Mouse (Mus musculus) right cerebral cortex, postnatal 10 days (tissue): ENCODE measurements at regions not wholly inside any gene's neighbourhood (a gene's known extent, or its start where the extent isn't known, plus 50 kb on each side); places are given as distances from the start of the nearest gene placed in this dataset.

Experiments
- DNase-seq, 2 experiments: peaks; one replicate each; pipeline ENCODE4 v3.0.0; 2021; ENCODE audit warnings: low spot score in 2 of 2

GRCm38 (mm10) chr12:52368034-52368433 is 135.7 kb upstream of the Arhgap5 start:
- no peak for DNase-seq

DNA sequence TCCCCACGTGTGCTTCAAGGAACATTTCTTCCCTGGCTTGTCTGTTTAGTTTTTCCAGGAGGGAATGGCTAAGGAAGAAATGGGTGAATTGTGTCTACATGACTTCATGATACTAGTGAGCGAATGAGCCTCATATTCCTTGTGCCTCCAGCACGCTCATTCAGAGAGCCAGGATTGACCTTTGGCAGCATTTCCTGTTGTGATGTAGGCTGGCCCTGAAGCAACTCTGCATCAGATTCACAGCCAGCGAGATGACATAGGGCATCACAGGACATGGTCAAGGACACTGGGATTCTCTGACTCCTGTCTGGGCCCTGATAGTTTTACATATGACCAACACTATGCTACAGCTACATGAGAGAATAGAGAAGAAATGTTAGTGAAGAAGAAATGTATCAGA is 135.3 kb upstream of the Arhgap5 start:
- no peak for DNase-seq

DNA sequence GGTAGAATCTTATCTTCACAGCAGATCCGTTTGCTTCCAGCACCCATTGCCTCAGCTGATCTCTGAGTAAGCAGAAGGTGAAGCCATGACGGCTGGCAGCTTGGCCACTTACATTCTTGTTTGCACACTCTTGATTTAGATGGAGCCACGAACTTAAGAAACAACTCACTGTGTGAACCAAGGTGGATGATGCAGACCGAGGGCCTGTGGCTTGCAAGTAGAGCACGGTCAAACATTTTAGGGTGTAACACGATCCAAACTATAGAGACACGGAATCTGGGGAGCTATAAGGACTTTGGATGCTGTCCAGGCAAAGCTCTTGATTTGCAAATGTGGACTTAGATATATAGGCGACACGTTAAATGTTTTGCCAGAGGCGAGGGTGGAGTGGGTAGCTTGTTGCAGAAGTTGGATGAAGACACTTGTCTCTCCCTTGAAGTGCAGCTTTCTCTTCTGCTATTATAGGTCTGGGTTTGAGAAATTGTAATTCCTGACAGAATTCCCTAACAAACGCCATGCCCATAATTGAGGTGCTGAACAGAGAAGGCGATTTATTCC is 133.5 kb upstream of the Arhgap5 start:
- DNase-seq: no peak

DNA sequence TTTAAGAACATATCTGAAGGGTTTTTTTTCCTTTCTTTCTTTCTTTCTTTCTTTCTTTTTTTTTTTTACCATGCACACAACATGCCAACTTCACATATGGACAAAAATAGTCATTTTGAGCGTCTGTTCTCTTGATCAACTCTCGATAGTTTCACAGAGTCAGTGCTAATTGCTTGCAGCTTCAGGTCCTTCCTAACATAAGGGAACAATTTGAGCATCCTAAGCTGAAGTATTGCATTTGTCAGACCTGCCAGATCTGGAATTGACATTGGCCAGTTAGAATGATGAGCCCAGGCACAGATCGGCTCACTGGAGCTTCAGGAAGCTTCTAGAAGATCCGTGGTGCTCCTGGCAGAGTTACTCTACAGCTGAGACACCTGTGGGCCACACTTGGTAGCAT is 128.7 kb upstream of the Arhgap5 start:
- DNase-seq: no peak

DNA sequence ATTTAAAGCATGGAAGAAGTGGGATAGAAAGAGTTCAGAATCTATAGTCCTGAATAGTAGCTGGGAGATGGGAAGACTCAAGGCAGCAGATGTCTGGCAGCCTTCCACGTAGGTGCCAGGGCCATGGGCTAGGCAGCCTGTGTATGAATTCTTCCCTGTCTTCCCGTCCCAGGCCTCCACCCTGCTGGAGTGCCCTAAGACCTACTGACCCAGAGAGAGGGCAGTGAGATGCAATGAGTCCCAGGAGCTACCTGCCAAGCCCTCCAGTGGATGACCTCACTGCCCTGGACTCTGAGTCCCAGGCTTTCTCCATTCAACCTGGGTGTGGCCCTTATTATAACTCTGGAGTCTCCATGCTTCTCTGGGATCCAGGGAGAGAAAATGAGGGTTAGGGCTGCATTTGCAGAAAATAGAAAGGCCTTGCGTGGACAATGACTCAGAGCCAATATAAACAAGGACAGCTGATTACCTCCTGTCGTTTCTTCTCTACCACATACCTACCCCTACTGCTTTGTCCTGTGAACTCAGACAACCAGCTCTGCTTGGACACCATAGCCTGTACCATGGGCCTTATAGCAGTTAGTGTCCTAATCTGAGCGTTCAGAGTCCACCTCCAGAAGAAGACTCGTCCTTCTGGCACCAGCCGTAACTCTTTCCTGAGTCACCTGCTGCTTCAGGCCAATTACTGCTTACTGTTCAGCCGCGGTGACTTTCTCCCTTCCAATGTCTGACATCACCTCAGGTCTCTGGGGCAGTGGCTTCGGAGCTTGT is 126.9 kb upstream of the Arhgap5 start:
- DNase-seq: no peak

DNA sequence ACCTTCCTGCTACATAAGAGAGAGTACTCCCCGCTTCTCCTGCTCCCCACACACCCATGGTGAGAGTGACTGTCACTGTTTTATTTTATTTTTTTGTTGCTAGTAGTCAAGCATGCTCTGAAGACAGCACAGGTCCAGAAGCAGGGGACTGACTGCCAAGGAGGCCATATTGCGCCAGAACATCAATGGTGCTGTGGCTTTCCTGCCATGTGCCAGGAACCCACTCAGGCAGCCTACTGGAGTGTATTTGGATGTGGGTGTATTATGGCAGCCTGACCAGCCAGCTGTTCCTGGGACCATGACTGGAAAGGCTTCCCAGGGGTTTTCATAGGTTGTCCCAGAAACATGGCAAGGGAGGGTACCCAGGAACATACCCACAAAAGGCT is 126.3 kb upstream of the Arhgap5 start:
- DNase-seq: no peak

- no peak for DNase-seq
Measured at GRCm38 (mm10) chr12:52379245-52379644, 124.5 kb upstream of the Arhgap5 start.

GRCm38 (mm10) chr12:52379960-52380359 is 123.8 kb upstream of the Arhgap5 start:
- no peak for DNase-seq

DNA sequence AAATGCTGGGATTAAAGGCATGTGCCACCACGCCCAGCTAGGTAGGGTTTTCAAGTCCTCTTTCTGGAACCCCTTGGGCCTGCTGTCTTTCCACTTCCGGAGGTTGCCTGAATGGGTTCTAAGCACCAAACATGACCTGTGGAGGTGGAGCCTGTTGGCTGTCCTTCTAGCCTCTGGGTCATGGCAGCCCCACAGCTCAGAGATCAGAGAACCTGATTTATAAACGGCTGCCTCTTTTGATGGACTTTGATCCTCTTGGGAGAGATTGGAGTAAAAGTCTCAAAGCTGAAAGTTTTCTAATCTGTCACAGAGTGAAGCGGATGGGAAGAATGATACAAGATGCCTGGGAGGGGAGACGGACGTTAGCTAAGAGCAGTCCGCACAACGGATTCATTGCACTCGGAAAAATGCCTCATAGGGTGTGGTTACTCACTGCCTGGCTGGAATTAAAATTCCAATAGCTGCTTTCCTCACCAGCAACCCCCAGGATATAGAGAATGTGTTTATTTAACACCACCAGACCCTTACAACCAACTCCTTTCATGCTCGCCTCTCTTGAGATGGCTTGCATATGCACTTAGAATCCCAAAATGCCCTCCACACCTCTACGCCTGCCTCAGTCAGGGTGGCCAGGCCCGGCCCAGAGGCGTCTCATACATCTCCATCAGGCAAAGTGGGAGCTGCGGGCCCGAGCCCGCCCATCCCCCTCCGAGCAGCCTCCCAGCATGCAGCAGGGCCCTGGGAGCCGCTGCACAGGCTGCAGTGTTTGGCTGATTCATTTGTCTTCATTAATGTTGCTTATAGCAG is 122.4 kb upstream of the Arhgap5 start:
- DNase-seq: no peak

DNA sequence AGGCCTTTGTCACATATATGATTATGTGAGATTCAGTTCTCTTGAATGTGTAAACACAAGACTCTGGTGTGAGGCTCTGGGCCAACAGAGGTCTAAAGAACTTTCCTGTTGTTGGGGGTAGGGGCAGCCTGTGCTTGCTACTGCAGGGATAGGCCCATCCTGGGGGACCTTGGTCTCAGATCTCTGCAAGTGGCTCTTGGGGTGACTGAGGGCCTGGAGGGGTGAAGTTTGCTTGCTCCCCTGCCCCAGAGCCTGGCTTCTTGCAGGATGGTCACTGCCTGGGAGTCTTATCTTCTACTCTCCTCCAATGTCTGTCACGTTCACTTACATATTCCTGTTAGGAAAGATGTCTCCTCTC is 121.8 kb upstream of the Arhgap5 start:
- no peak for DNase-seq

GRCm38 (mm10) chr12:52382832-52383580 is 120.8 kb upstream of the Arhgap5 start:
- DNase-seq: no peak

DNA sequence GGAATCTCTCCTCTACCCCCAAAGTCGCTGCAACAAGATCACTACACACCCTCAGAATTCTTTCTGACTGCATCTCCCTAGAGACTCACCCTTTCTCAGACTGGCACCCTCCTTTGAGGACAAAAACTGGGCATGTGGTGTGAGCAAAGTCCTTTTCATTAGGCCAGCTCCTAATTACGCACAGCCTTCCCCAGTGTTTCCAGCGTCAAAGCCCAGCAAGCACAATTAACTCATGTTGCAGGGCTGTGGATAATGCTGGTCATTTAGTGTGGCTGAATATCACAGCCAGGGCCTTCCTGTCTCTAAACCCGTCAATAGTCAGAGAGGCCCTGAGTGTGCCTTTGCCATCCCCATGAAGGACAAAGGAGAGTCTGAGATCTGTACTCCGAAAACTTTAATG is 114.2 kb upstream of the Arhgap5 start:
- DNase-seq: peak in 1 of 2 experiments; percentile 56

DNA sequence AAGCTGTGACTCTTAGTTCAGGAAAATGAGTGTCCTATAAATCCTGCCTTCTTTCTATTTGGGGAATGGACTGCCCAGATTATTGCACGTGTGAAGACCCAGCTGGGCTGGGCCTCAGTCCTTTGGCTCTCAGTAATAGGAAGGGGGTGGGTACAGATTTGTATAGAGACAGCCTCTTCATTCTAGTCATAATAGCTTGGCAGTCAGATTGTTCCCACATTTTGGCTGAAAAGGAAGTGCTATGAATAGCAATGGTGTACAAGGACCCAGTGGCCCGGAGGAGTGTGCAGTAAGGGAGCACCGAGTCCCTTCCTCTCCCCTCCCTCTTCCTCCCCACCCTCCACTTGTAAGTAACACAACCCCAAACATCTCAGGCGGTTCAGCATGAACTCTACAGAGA is 113.5 kb upstream of the Arhgap5 start:
- peak in 1 of 2 experiments; percentile 48 for DNase-seq

- no peak for DNase-seq
Measured at GRCm38 (mm10) chr12:52392636-52393035, 111.1 kb upstream of the Arhgap5 start.

GRCm38 (mm10) chr12:52393981-52394718 is 109.6 kb upstream of the Arhgap5 start:
- DNase-seq: peak in 1 of 2 experiments; percentile 50

GRCm38 (mm10) chr12:52394719-52395062 is 109.1 kb upstream of the Arhgap5 start:
- no peak for DNase-seq

DNA sequence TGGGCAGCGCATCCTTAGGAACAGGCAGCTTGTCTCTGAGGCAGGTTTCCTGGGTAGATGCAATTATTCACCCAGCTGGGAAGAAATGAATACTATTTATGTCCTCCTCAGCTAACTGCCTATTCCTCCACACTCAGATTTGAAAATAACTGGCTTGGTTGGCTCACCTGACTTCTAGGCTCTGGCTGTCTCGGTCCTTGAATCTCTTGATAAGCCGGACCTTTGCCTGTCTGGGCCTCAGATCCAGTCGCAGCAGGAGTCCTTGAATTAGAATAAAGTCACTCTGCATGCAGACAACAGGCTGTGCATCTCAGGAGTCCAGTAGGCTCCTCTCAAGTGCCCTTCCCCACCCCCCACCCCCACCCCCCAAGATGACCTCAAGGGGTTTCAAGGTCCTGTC is 108.7 kb upstream of the Arhgap5 start:
- no peak for DNase-seq

DNA sequence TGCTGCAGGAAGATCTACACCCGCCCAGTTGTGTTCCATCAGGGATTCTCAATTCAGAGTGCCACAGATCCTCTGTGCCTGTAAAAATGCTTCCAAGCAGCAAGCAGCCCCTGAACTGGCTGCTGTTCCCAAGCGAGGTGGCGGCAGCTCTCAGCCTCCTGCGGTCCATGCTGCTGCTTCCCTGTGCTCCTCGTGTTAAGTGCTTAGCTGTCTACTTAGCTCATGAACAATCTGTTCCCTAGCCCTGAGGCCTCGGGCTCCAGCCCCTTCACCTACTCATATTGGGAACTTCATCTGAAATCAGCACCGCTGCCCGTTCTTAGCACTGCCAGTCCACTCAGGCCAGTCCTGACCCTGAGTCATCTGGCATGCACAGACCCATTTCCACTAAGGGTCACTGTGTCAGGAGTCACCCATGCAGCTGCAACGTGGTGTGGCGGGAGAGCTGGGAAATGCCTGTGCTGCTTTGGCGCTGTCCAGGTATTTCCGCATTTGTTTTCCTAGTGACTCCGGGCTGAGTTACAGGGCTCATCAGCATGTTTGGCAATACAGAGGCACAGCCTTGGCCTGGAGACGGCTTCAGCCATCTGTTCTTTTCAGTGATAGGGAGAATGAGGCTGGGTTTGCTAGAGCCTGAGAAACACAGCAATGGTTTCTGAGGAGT is 107.5 kb upstream of the Arhgap5 start:
- DNase-seq: peak; percentile 57 to 63

DNA sequence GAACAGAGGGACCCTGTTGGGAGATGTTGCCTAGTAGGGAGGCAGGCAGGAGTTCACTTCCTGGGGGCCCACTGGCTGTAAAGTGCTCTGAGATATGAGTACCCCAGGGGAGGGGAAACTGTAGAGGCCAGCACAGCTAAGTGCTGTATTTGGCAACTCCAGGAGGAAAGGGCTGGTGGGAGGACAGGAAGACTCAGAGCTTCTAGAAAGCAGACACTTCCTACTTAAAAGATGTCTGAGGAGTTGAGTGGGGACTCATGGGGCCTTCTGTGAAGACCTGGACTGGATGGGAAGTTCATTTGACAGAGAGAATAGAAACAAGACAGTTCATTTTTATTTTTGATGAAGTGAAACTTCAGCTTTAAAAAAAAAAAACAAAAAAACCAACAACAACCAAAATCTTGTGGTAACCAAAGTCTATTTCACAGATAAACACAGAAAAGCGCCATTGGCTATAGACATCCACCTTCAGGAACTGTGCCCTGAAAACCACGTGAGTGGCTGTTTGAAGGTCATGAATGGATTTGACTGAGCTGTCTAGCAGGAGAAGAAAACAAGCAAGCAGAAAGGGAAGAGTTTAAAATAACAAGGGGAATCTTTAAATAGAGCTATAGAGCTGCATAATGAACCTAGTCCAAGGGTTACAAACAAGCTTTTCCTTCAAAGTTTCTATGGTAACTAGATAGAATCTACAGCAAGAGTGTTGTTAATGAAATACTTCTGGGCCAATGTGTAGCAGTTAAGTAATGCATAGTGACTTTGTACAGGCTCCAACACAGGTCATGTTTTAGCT is 105.9 kb upstream of the Arhgap5 start:
- no peak for DNase-seq

- no peak for DNase-seq
Measured at GRCm38 (mm10) chr12:52398511-52398975, 105.2 kb upstream of the Arhgap5 start.
